Mouse (Mus musculus) frontal cortex, adult 2 months (tissue): ENCODE data around the gene Dnah2. TPM values are rescaled to one million over a fixed set of nuclear protein-coding genes. Genes with fewer than 3 reads are reported as not detected.
A peak's percentile ranks its signal among the peaks of the same experiment; 100 is the strongest.

ENCODE experiments used
- DNase-seq, 2 experiments: peaks; one replicate each; pipeline ENCODE4 v3.0.0; 2022; ENCODE audit warnings: low spot score in 1 of 2; ENCODE audit errors: extremely low spot score in 1 of 2
- polyA plus RNA-seq: library from polyadenylated mRNA; depleted of rRNA; stranded (reverse); fragments of >200 nt; gene quantifications from 2 replicates; pipeline ENCODE4 v1.2.3, GENCODE M21; 2012

The Dnah2 gene
- polyA plus RNA-seq, 1 experiment, result 4.6 TPM

- DNase-seq, result no peak
Measured at GRCm38 (mm10) chr11:69422842-69423241, 126.1 kb downstream of the Dnah2 start.

GRCm38 (mm10) chr11:69421131-69421977 is 127.6 kb downstream of the Dnah2 start:
- no peak for DNase-seq

- no peak for DNase-seq
Measured at GRCm38 (mm10) chr11:69420554-69421000, 128.3 kb downstream of the Dnah2 start.

GRCm38 (mm10) chr11:69419813-69420553 is 128.9 kb downstream of the Dnah2 start:
- DNase-seq, result no peak

- peak in 1 of 2 experiments; percentile 66 for DNase-seq
Measured at GRCm38 (mm10) chr11:69419443-69419812, 129.5 kb downstream of the Dnah2 start.

- DNase-seq, result peak; percentile 92 to 93
Measured at GRCm38 (mm10) chr11:69418481-69419442, 130.1 kb downstream of the Dnah2 start.

- DNase-seq, result peak in 1 of 2 experiments; percentile 92
Measured at GRCm38 (mm10) chr11:69417449-69418384, 131.2 kb downstream of the Dnah2 start.

- DNase-seq, result no peak
Measured at GRCm38 (mm10) chr11:69416921-69417448, 131.9 kb downstream of the Dnah2 start.

GRCm38 (mm10) chr11:69416509-69416908 is 132.4 kb downstream of the Dnah2 start:
- DNase-seq, result no peak

- DNase-seq, result no peak
Measured at GRCm38 (mm10) chr11:69415668-69416451, 133.1 kb downstream of the Dnah2 start.

GRCm38 (mm10) chr11:69415327-69415667 is 133.6 kb downstream of the Dnah2 start:
- DNase-seq, result peak in 1 of 2 experiments; percentile 46

- DNase-seq, result no peak
Measured at GRCm38 (mm10) chr11:69414421-69415326, 134.2 kb downstream of the Dnah2 start.

GRCm38 (mm10) chr11:69413221-69414181 is 135.4 kb downstream of the Dnah2 start, which contains the start of gene Kdm6b:
Gene Kdm6b (minus strand): TSS chr11:69413675.
- DNase-seq, result peak in 1 of 2 experiments; percentile 75

GRCm38 (mm10) chr11:69412548-69412947 is 136.4 kb downstream of the Dnah2 start:
- DNase-seq, result peak in 1 of 2 experiments; percentile 68

GRCm38 (mm10) chr11:69411538-69412203 is 137.2 kb downstream of the Dnah2 start:
- peak in 1 of 2 experiments; percentile 66 for DNase-seq
